Mouse (Mus musculus) forebrain, embryonic 13.5 days (tissue): ENCODE results near the gene Castor1. TPM values are rescaled to one million over a fixed set of nuclear protein-coding genes. Genes with fewer than 3 reads are reported as not detected.

ENCODE experiments used
- ATAC-seq: fragments of 200-750 bp; cut with Nextera tagmentation; 2 replicates; pipeline ENCODE4 v1.8.0; 2017
- H3K27ac ChIP-seq: fragments of 300-500 bp; sonication (generic); 2 replicates; pipeline ENCODE4 v1.5.1; 2015; ENCODE audit warnings: inconsistent platforms, mild to moderate bottlenecking, moderate library complexity
- H3K27me3 ChIP-seq: fragments of 300-500 bp; sonication (generic); 2 replicates; pipeline ENCODE4 v1.6.1; 2015; ENCODE audit warnings: mild to moderate bottlenecking, inconsistent platforms
- H3K36me3 ChIP-seq: fragments of 300-500 bp; sonication (generic); 2 replicates; pipeline ENCODE4 v1.6.1; 2015; ENCODE audit warnings: mild to moderate bottlenecking, inconsistent platforms; ENCODE audit not compliant: poor library complexity, severe bottlenecking
- H3K4me1 ChIP-seq: fragments of 300-500 bp; sonication (generic); 2 replicates; pipeline ENCODE4 v1.6.1; 2015; ENCODE audit warnings: inconsistent platforms
- H3K4me2 ChIP-seq: fragments of 300-500 bp; sonication (generic); 2 replicates; pipeline ENCODE4 v1.6.1; 2015; ENCODE audit warnings: inconsistent platforms, mild to moderate bottlenecking, moderate library complexity
- H3K4me3 ChIP-seq: fragments of 300-500 bp; sonication (generic); 2 replicates; pipeline ENCODE4 v1.5.1; 2015; ENCODE audit warnings: mild to moderate bottlenecking, inconsistent platforms
- H3K9ac ChIP-seq: fragments of 300-500 bp; sonication (generic); 2 replicates; pipeline ENCODE4 v1.6.1; 2015; ENCODE audit warnings: mild to moderate bottlenecking, inconsistent platforms
- H3K9me3 ChIP-seq: fragments of 300-500 bp; sonication (generic); replicated peaks from 2 replicates; pipeline ENCODE4 v1.6.1; 2016; ENCODE audit warnings: inconsistent platforms
- WGBS: fragments of 180-500 bp; shearing (Covaris S2); methylation state at CpG from one replicate; pipeline ENCODE4 v1.1.7; 2015; 5-methylcytosine and 5-hydroxymethylcytosine counted together
- polyA plus RNA-seq: library from polyadenylated mRNA; unstranded; fragments of >200 nt; fragmentation: Nextera tagmentation; extraction: Ambion mirVana; gene quantifications from 2 replicates; pipeline ENCODE4 v1.2.1, GENCODE M21; 2015

Castor1 gene
- polyA plus RNA-seq, 1 experiment from 2014 or later: 0.85 TPM

DNA sequence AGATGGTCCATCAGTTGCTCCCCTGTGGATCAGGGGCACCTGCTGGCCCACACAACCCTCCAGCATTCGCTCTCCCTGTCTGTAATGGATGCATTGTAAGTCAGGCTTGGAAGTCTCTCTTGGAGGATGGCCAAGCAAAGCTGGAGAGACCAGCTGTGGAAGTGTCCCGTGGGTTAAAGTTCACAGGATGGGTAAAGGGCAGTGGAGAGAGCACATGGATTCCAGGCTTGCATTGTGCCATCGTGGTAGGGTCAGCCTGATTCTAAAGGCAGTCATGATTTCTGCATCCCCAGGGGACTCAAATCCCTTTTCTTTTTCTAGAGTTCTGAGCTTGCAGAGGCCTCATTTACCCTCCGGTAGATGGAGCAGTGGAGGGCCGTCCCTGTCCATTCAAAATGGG lies 39.7 kb downstream of the Castor1 start:
- WGBS: 59% methylated on average over 5 of the region's 5 CpGs
- ATAC-seq: no peak
- H3K9ac ChIP-seq: no peak overlapping the region

DNA sequence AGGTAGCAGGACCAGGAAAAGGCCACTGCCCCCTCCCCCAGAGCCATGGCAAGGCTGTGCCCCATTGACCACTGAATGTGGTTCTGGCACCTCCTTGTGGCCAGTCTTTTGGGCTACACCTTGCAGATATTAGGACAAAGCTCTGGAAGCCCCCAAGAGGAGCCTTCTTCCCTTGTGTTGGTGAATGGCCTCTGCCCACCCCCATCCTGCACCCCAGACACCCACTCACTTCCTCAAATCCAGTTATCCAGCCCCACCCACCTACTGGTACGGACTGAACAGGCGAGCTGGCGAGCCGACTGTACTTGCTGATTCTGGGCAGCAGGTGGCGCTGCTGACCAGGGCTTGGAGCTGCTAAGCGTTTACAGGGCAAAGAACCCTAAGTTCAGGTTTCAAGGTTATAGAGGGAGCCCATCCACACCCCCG lies 40.6 kb downstream of the Castor1 start:
- Histone ChIP-seq H3K27ac (no peak overlapping the region), H3K27me3 (peaks cover 2% of the 10 kb centered on the region; the same call in 1 of the 2 replicates), H3K9ac (no peak overlapping the region), H3K9me3 (no peaks in the 10 kb centered on the region), H3K4me1 (peaks cover 26% of the 10 kb centered on the region), H3K4me2 (peak overlapping the region; percentile 41), H3K36me3 (no peaks in the 10 kb centered on the region), H3K4me3 (no peak overlapping the region)
- peak; percentile 57 for ATAC-seq
- 2% methylated on average over 7 of the region's 7 CpGs for WGBS

More for the DNA sequence above, 39.7 kb downstream of the Castor1 start:
- Histone ChIP-seq H3K4me1 (peaks cover 26% of the 10 kb centered on the region), H3K27ac (no peak overlapping the region), H3K36me3 (no peaks in the 10 kb centered on the region), H3K4me3 (no peak overlapping the region), H3K4me2 (no peak overlapping the region), H3K9me3 (no peaks in the 10 kb centered on the region), H3K27me3 (no peaks in the 10 kb centered on the region)

DNA sequence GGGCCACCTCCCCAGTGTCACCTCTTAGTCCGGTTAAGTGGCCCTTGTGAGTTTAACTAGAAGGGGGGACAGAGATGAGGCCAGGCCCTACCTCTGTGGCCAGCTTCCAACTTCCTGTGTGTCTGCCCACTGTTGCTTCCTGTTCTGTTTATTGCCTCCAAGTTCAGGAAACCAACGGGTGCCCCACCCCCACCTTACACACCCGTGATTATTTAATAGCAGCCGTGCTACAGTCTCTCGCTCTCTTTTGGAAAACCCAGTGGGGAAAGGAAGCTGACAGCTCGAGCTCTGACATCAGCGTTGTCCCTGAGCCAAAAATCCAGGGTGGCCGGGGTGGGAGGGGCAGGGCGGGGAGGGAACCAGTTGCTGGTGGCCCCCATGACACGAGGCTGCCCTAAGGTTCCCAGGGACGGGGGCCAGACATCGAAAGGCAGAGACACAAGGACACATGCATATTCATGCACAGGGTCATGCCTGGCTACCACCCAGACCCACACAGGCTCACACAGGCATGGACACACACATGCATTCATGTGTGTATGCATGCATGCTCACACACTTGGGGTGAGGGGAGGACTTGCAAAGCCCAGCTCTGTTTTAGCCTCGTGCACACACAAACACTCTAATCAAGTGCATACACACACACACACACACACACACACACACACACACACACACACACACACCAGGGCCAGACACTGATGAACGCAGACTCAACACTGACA lies 42.6 kb downstream of the Castor1 start:
- ATAC-seq: 0 out of 2 replicates have a peak, but pooled peaks have one; percentile 43
- H3K4me3 ChIP-seq: no peak overlapping the region
- H3K9ac ChIP-seq: no peak overlapping the region; the same call in 1 of the 2 replicates
- H3K9me3 ChIP-seq: no peaks in the 10 kb centered on the region
- H3K27me3 ChIP-seq: peaks cover 22% of the 10 kb centered on the region
- WGBS: 40% methylated on average over 14 of the region's 14 CpGs
- H3K36me3 ChIP-seq: no peaks in the 10 kb centered on the region
- H3K4me1 ChIP-seq: peaks cover 26% of the 10 kb centered on the region
- H3K27ac ChIP-seq: no peak overlapping the region
- no peak overlapping the region for H3K4me2 ChIP-seq

DNA sequence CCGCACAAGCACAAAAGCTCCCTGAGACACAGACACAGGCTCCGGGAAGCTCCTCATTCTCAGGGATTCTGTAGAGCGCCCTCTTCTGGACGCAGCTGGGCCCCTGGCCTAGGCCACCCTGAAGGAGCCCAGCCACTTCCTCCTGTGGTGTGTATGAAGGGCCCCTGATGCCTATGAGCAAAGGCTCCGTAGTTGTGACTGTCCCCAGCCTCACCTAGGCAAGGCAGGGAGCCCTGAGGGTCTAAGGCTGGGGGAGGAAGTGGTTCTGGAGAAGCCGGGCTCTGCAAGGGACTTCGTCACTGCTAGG lies 43.1 kb downstream of the Castor1 start:
- WGBS: 40% methylated on average over 7 of the region's 7 CpGs
- H3K4me1 ChIP-seq: peaks cover 26% of the 10 kb centered on the region
- ATAC-seq: peak; percentile 12; the same call in 1 of the 2 replicates
- no peaks in the 10 kb centered on the region for H3K36me3 ChIP-seq
- H3K27ac ChIP-seq: no peak overlapping the region
- no peak overlapping the region for H3K4me3 ChIP-seq
- no peaks in the 10 kb centered on the region for H3K9me3 ChIP-seq
- H3K9ac ChIP-seq: no peak overlapping the region
- H3K4me2 ChIP-seq: no peak overlapping the region
- H3K27me3 ChIP-seq: peaks cover 27% of the 10 kb centered on the region

DNA sequence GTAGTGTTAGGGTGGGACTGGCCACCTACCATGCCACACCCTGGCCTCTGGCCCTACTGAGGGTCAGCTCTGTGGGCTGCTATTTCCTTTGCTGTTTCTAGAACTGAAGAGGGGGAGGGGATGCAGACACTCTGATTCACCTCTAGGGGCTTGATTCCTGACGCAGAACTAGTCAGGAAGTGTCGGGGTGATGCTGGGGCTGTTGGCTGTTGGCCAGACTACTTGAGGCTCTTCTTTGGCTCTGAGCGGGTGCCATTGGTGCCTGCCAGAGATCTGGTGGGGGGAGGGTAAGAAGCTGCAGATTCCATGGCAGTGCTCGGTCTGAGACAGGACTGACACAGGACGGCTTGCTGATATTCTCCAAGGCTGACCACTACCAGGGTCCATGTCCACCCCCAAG lies 43.9 kb downstream of the Castor1 start:
- peak; percentile 45 for ATAC-seq
- no peaks in the 10 kb centered on the region for H3K36me3 ChIP-seq
- no peak overlapping the region for H3K4me2 ChIP-seq
- no peak overlapping the region for H3K4me3 ChIP-seq
- peaks cover 33% of the 10 kb centered on the region for H3K4me1 ChIP-seq
- peaks cover 35% of the 10 kb centered on the region for H3K27me3 ChIP-seq
- H3K27ac ChIP-seq: no peak overlapping the region
- no peak overlapping the region for H3K9ac ChIP-seq
- 11% methylated on average over 5 of the region's 5 CpGs for WGBS
- H3K9me3 ChIP-seq: no peaks in the 10 kb centered on the region

DNA sequence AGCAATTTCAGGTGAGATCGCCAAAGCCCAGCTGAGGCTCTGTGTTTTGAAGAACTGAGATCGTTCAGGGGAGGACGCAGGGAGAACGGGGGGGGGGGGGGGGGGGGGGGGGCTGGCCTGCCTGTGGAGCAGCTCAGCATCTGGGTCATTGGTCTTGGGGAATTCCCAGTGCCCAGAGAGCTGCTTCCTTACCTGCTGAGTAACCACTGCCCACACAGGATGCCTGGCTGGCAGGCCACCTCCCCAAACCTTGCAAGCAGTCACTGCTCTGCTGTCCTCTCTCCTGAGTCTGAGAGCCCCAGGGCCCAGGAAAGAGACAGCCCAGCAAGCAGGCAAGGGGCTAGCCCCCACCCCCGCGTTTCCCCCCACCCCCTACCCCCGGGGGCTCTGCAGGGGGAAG lies 44.8 kb downstream of the Castor1 start:
- WGBS: 18% methylated on average over 6 of the region's 7 CpGs
- H3K9me3 ChIP-seq: no peaks in the 10 kb centered on the region
- H3K27ac ChIP-seq: no peak overlapping the region
- H3K4me3 ChIP-seq: no peak overlapping the region
- no peak overlapping the region for H3K4me2 ChIP-seq
- no peaks in the 10 kb centered on the region for H3K36me3 ChIP-seq
- no peak overlapping the region for H3K9ac ChIP-seq
- no peak for ATAC-seq
- H3K27me3 ChIP-seq: peaks cover 44% of the 10 kb centered on the region
- H3K4me1 ChIP-seq: peaks cover 36% of the 10 kb centered on the region

DNA sequence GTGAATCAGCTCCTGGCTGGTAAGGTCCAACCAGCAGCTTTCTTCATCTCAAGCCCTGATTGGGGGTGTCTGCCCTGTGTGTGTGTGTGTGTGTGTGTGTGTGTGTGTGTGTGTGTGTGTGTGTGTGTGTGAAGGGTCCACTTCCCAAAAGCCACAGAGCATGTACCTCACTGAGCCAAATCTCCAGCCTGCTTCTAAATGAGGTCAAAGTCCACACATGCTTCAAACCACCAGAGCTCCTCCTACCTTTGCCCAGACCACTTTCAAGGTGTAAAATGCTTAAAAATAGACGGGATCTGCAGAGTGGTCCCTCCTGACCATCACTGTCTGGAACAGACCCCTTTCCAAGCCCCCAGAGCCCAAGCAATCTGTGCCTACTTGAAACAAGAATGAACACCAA lies 45.3 kb downstream of the Castor1 start:
- Histone ChIP-seq H3K27me3 (peaks cover 49% of the 10 kb centered on the region), H3K36me3 (no peaks in the 10 kb centered on the region), H3K9me3 (no peaks in the 10 kb centered on the region), H3K4me1 (peaks cover 36% of the 10 kb centered on the region), H3K4me3 (no peak overlapping the region), H3K27ac (no peak overlapping the region), H3K4me2 (no peak overlapping the region), H3K9ac (no peak overlapping the region)
- 23% methylated on average over 1 of the region's 1 CpGs for WGBS
- ATAC-seq: no peak

DNA sequence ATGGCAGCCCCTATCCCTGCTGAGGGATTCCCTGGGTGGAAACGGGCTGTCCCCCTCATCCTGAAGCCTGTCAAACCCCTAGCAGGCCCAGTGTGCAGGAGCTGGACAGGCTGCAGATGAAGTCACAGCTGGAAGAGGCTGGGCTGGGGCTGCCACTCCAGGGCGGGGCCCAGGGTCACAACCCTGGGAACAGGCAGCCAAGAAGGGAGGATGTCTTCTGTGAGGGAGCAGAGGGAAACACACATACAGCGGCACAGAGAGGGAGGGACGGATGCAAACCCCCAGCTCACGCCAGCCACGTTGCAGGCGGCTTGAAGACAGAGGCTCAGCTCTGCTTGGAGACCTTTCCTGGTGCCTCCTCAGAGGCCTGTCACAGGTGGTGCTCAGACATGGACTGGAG lies 46.0 kb downstream of the Castor1 start:
- H3K27me3 ChIP-seq: peaks cover 56% of the 10 kb centered on the region
- H3K9ac ChIP-seq: no peak overlapping the region
- no peaks in the 10 kb centered on the region for H3K9me3 ChIP-seq
- no peak overlapping the region for H3K4me2 ChIP-seq
- H3K4me1 ChIP-seq: peaks cover 36% of the 10 kb centered on the region
- no peak for ATAC-seq
- H3K36me3 ChIP-seq: no peaks in the 10 kb centered on the region
- H3K4me3 ChIP-seq: no peak overlapping the region
- 70% methylated on average over 7 of the region's 7 CpGs for WGBS
- H3K27ac ChIP-seq: no peak overlapping the region

DNA sequence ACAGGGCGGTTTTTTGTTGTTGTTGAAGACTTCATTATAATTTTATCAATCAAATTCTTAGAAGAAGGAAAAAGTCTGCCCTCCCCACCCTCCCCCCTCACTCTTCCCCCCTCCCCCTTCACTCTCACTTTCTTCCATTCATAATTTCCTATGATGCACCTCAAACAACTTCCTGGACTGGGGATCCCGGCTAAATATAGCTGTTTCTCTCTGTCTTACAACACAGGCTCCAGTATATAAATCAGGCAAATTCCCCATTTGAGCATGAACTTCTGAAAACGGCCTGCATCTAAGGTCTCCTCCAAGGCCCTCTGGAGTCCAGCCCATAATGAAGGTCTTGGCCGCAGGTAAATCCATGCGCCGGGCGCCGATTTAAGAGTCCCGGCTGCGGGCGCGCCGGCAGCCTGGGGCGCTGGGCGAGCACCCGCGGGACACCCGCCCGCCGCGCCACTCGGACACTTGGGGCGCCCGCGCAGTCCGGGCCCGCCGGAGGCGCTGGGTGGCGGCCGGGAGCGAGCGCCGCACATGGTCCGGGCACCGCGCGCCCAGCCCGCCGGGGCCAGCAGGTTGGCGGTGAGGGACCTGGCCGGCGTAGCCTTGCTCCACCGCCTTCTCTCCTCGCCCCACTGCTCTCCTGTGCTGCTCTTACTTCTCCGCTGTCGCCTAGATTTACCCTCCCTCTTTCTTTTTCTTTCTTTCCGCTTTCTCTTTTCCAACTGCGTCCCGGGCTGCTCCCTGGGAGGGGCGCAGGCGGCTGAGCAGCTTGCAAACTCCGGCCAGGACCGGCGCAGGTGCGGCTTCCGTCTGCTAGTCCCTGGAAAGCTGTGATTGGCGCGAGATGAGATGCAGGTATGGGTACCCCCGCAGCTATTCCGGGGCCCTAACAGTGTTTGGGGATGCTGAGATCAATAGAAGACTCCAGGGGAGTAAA lies 48.5 kb downstream of the Castor1 start:
- peak overlapping the region; percentile 59 for H3K9ac ChIP-seq
- no peaks in the 10 kb centered on the region for H3K36me3 ChIP-seq
- peak overlapping the region; percentile 76 for H3K4me2 ChIP-seq
- H3K4me3 ChIP-seq: peak overlapping the region; percentile 48
- H3K4me1 ChIP-seq: peaks cover 20% of the 10 kb centered on the region
- H3K27ac ChIP-seq: no peak overlapping the region
- no peaks in the 10 kb centered on the region for H3K9me3 ChIP-seq
- 1% methylated on average over 36 of the region's 61 CpGs for WGBS
- ATAC-seq: peak; percentile 58
- H3K27me3 ChIP-seq: peaks cover 66% of the 10 kb centered on the region

DNA sequence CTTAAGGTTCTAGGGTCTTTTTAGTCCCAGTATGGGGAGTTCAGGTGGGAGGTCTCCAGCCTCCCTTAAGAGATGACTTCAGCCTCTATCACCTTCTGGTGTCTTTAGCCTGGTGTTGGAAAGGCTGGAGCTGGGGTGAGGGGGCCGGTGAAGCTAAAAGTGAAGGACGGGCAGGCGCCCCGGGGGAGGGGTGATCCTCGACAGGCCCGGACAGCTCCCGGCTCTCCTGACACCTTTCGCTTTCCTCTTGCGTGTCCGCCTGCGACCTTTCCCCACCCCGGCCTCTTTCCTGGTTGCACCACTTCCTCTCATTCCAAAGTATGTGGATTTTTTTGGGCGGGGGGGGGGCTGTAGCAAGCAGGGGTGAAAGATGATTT lies 49.2 kb downstream of the Castor1 start:
- H3K9me3 ChIP-seq: no peaks in the 10 kb centered on the region
- H3K4me1 ChIP-seq: peaks cover 14% of the 10 kb centered on the region
- WGBS: 3% methylated on average over 13 of the region's 13 CpGs
- no peak overlapping the region for H3K27ac ChIP-seq
- peak overlapping the region; percentile 48 for H3K4me3 ChIP-seq
- H3K27me3 ChIP-seq: peaks cover 66% of the 10 kb centered on the region
- no peak for ATAC-seq
- H3K9ac ChIP-seq: no peak overlapping the region
- H3K4me2 ChIP-seq: peak overlapping the region; percentile 76
- H3K36me3 ChIP-seq: no peaks in the 10 kb centered on the region

DNA sequence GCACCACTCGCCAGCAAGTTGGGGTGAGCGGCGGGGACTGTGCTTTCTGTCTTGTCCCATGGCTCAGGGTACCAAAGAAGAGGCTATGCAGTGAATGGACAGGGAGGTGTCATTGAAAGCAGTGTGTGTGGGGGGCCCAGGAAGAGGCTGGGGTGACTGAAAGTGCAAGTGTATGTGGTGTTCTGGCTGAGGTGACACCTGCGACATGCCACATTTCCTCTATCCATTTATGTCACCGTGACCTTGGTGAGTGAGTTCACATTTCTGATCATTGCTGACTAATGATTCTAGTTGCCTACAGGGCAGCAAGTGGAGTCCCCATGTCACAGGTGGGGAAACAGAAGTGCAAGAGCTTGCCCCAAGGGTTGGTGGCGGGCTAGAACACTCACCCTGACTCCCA lies 50.5 kb downstream of the Castor1 start:
- Histone ChIP-seq H3K36me3 (no peaks in the 10 kb centered on the region), H3K9me3 (no peaks in the 10 kb centered on the region), H3K9ac (no peak overlapping the region), H3K27ac (no peak overlapping the region), H3K27me3 (peaks cover 66% of the 10 kb centered on the region), H3K4me3 (no peak overlapping the region), H3K4me2 (no peak overlapping the region), H3K4me1 (peaks cover 9% of the 10 kb centered on the region)
- WGBS: 88% methylated on average over 6 of the region's 6 CpGs
- ATAC-seq: no peak

DNA sequence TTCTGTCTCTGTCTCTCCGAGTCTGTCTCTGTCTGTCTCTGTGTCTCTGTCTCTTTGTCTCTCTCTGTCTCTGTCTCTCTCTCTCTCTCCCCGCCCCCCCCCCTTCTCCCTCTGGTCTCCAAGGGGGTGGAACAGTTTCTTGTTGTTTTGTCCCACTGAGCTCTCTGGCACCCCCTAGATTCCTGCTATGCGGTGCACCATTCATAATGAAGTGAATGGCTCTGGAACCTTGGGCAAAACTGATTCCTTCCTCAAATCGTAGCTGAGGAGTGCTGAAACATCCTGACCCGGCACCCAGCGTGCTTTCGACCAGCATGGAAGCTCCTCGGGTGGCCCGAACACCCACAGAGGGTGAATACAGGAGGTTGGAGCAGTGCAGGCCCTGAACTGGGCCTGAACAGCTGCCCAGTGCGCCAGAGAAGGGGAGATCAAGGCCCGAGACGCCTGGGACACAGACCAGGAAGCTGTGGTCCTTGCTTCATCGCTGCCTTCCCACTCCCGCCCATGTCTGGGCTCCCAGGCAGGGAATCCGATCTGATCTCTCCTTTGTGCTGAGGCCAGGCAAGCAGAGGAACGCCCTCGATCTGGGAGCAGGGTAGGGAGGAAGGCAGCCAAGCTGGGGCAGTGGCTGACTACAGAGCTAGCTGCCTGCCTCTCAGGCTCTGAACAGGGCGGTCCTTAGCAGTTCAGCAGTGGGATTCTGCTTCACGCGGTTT lies 52.9 kb downstream of the Castor1 start:
- Histone ChIP-seq H3K27me3 (peaks cover 42% of the 10 kb centered on the region), H3K9me3 (no peaks in the 10 kb centered on the region), H3K27ac (no peak overlapping the region), H3K4me1 (peaks cover 9% of the 10 kb centered on the region), H3K36me3 (no peaks in the 10 kb centered on the region), H3K4me3 (no peak overlapping the region), H3K4me2 (no peak overlapping the region), H3K9ac (no peak overlapping the region)
- 16% methylated on average over 19 of the region's 20 CpGs for WGBS
- no peak for ATAC-seq
